Mouse (Mus musculus): Measurements from ENCODE around the gene Supv3l1. TPM values are rescaled to one million over a fixed set of nuclear protein-coding genes. Genes with fewer than 3 reads are reported as not detected.

Supv3l1 gene
- total RNA-seq (2012; rRNA removed) (42.3 and 51.8 TPM in 2 replicates), polyA plus RNA-seq (2012; ENCODE audit: insufficient read depth in 1 of 2, insufficient read length in 2 of 2, low read depth in 1 of 2, low replicate concordance in 2 of 2, missing spikeins in 1 of 2) (10 to 100 TPM in 1 of 2 experiments, not detected in 1; 72.0 TPM)

- peak within 1 kb of the TSS; percentile 72 to 91 for H3K4me3 ChIP-seq (ENCODE audit: control insufficient read depth in 1 of 2, insufficient read depth in 1 of 2, low read depth in 2 of 2, low read length in 2 of 2)
- peaks cover 16% of the 10 kb centered on the region for H3K79me2 ChIP-seq (ENCODE audit: control insufficient read depth, insufficient read depth, low read length, poor library complexity)
- no peaks in the 10 kb centered on the region for H3K9me3 ChIP-seq (replicated peaks; ENCODE audit: insufficient read depth, low read length)
- peak within 1 kb of the TSS; percentile 89 for H3K27ac ChIP-seq (ENCODE audit: control insufficient read depth, low read depth, low read length)
- H3K36me3 ChIP-seq (ENCODE audit: control insufficient read depth in 1 of 2, insufficient read depth in 2 of 2, low read length in 2 of 2) = peaks cover 7 to 15% of the 10 kb centered on the region in 2 experiments; a peak in 3 of 4 replicates
- H3K27me3 ChIP-seq (ENCODE audit: control insufficient read depth in 1 of 2, insufficient read depth in 2 of 2, low read length in 2 of 2) = no peaks in the 10 kb centered on the region
- H3K4me1 ChIP-seq (ENCODE audit: control insufficient read depth in 1 of 2, insufficient read depth in 2 of 2, low read length in 2 of 2) = peaks cover 0 to 15% of the 10 kb centered on the region in 2 experiments; a peak in 2 of 4 replicates
- peak; percentile 96 for DNase-seq (ENCODE audit: low read depth, low spot score)
- peak; percentile 100 for TF ChIP-seq MXI1 (IDR thresholded peaks at IDR 0.05; ENCODE audit: low read depth, low read length)
- TF ChIP-seq USF1 (IDR thresholded peaks at IDR 0.05; ENCODE audit: low read depth, low read length) = peak; percentile 97
- peak; percentile 86 for TF ChIP-seq POLR2AphosphoS2 (IDR thresholded peaks at IDR 0.05; ENCODE audit: low read length)
- TF ChIP-seq MEF2A (IDR thresholded peaks at IDR 0.05; ENCODE audit: extremely low read depth, insufficient replicate concordance, low read depth, low read length, poor library complexity, severe bottlenecking) = no peak
- no peak for TF ChIP-seq RAD21 (IDR thresholded peaks at IDR 0.05; ENCODE audit: low read depth, low read length)
- TF ChIP-seq TCF12 (IDR thresholded peaks at IDR 0.05; ENCODE audit: low read depth, low read length) = peak; percentile 27; the same call in 1 of the 2 replicates
- no peak for TF ChIP-seq TAL1 (IDR thresholded peaks at IDR 0.05; ENCODE audit: low read length)
- no peak for TF ChIP-seq ZKSCAN1 (IDR thresholded peaks at IDR 0.05; ENCODE audit: low read depth, low read length)
- TF ChIP-seq TBP (IDR thresholded peaks at IDR 0.05; ENCODE audit: low read depth, low read length) = peak; percentile 84; the same call in 1 of the 2 replicates
- TF ChIP-seq POLR2AphosphoS5 (IDR thresholded peaks at IDR 0.05; ENCODE audit: borderline replicate concordance, low read depth, low read length) = peak; percentile 89; the same call in 1 of the 2 replicates
- no peak for TF ChIP-seq CHD2 (IDR thresholded peaks at IDR 0.05; ENCODE audit: low read length)
- peak; percentile 100 for TF ChIP-seq MYC (IDR thresholded peaks at IDR 0.05; ENCODE audit: low read depth, low read length)
- TF ChIP-seq KAT2A (conservative IDR thresholded peaks at IDR 0.05; ENCODE audit: low read depth, low read length) = peak; percentile 74; the same call in 1 of the 2 replicates
- TF ChIP-seq EP300 (IDR thresholded peaks at IDR 0.05; ENCODE audit: low read depth in 1 of 2, low read length in 2 of 2) = peak in 1 of 2 experiments; percentile 60; a peak in 2 of 4 replicates
- TF ChIP-seq ZMIZ1 (IDR thresholded peaks at IDR 0.05; ENCODE audit: low read depth, low read length) = 0 out of 2 replicates have a peak, but pooled peaks have one; percentile 70
- peak; percentile 50; the same call in 1 of the 2 replicates for TF ChIP-seq ELF1 (IDR thresholded peaks at IDR 0.05; ENCODE audit: low read depth, low read length)
- no peak for TF ChIP-seq CTCF (IDR thresholded peaks at IDR 0.05 in 2 of 3, conservative IDR thresholded peaks at IDR 0.05 in 1 of 3; ENCODE audit: control insufficient read depth in 1 of 3, insufficient read depth in 1 of 3, low read depth in 2 of 3, low read length in 3 of 3, poor library complexity in 1 of 3, severe bottlenecking in 1 of 3)
- peak; percentile 55 for TF ChIP-seq GATA1 (IDR thresholded peaks at IDR 0.05; ENCODE audit: low read depth, low read length)
- TF ChIP-seq POLR2A (IDR thresholded peaks at IDR 0.05; ENCODE audit: control insufficient read depth in 1 of 2, insufficient read depth in 1 of 2, low read depth in 1 of 2, low read length in 2 of 2, poor library complexity in 1 of 2) = peak; percentile 54 to 80; a peak in 3 of 4 replicates
- TF ChIP-seq NRF1 (IDR thresholded peaks at IDR 0.05; ENCODE audit: insufficient read depth, low read depth, low read length, poor library complexity, severe bottlenecking) = peak; percentile 10; the same call in 1 of the 2 replicates
- 0 out of 2 replicates have a peak, but pooled peaks have one; percentile 7 for TF ChIP-seq SMC3 (IDR thresholded peaks at IDR 0.05; ENCODE audit: low read depth, low read length)
- peak; percentile 93 for TF ChIP-seq HCFC1 (IDR thresholded peaks at IDR 0.05; ENCODE audit: low read depth, low read length)
- TF ChIP-seq MAZ (IDR thresholded peaks at IDR 0.05; ENCODE audit: low read depth, low read length) = no peak
- peak; percentile 100 for TF ChIP-seq MAX (IDR thresholded peaks at IDR 0.05; ENCODE audit: low read length)
- TF ChIP-seq USF2 (IDR thresholded peaks at IDR 0.05; ENCODE audit: borderline replicate concordance in 1 of 2, insufficient read depth in 1 of 2, low read depth in 1 of 2, low read length in 2 of 2) = peak; percentile 77 to 95
- no peak for TF ChIP-seq ZC3H11A (IDR thresholded peaks at IDR 0.05; ENCODE audit: low read depth, low read length)
- TF ChIP-seq MYB (IDR thresholded peaks at IDR 0.05; ENCODE audit: low read depth, low read length) = peak; percentile 80
- TF ChIP-seq BHLHE40 (IDR thresholded peaks at IDR 0.05; ENCODE audit: borderline replicate concordance, low read depth, low read length) = peak; percentile 75; the same call in 1 of the 2 replicates
- peak; percentile 95 for TF ChIP-seq SIN3A (IDR thresholded peaks at IDR 0.05; ENCODE audit: low read length)
- peak; percentile 54; the same call in 1 of the 2 replicates for TF ChIP-seq ETS1 (IDR thresholded peaks at IDR 0.05; ENCODE audit: low read depth, low read length)
- TF ChIP-seq NELFE (IDR thresholded peaks at IDR 0.05; ENCODE audit: low read depth, low read length) = peak; percentile 85
- peak within 1 kb of the TSS; percentile 86 for H3K9ac ChIP-seq (ENCODE audit: control insufficient read depth, low read depth, low read length, poor library complexity, severe bottlenecking)
Measured at GRCm38 (mm10) chr10:62449364-62450279, at the start of gene Supv3l1, which contains the start of gene 4930507D05Rik. Gene Supv3l1 (minus strand): TSS chr10:62449738. Gene 4930507D05Rik (plus strand): TSS chr10:62449489.
